Mouse (Mus musculus) stomach, postnatal 0 days (tissue): ENCODE measurements around the gene C1qtnf5. TPM values are rescaled to one million over a fixed set of nuclear protein-coding genes. Genes with fewer than 3 reads are reported as not detected.

Experiments
- ATAC-seq: fragments of 200-750 bp; cut with Nextera tagmentation; 2 replicates; pipeline ENCODE4 v1.8.0; 2017; ENCODE audit not compliant: low FRiP score, low TSS enrichment
- DNase-seq: peaks from one replicate; pipeline ENCODE4 v3.0.0-alpha.2; 2016; ENCODE audit warnings: low spot score
- H3K27ac ChIP-seq: fragments of 300-500 bp; sonication (generic); replicated peaks from 2 replicates; pipeline ENCODE4 v1.5.1; 2014; ENCODE audit warnings: mild to moderate bottlenecking, control low read depth
- H3K27me3 ChIP-seq: fragments of 300-500 bp; sonication (generic); 2 replicates; pipeline ENCODE4 v1.6.1; 2014; ENCODE audit warnings: low read length; ENCODE audit not compliant: control insufficient read depth, insufficient read depth
- H3K36me3 ChIP-seq: fragments of 300-500 bp; sonication (generic); 2 replicates; pipeline ENCODE4 v1.6.1; 2014; ENCODE audit warnings: low read length, mixed read lengths; ENCODE audit not compliant: control insufficient read depth, insufficient read depth
- H3K4me1 ChIP-seq: fragments of 300-500 bp; sonication (generic); replicated peaks from 2 replicates; pipeline ENCODE4 v1.6.1; 2014; ENCODE audit warnings: antibody characterized with exemption; ENCODE audit not compliant: control insufficient read depth, insufficient read depth
- H3K4me2 ChIP-seq: fragments of 300-500 bp; sonication (generic); replicated peaks from 2 replicates; pipeline ENCODE4 v1.6.1; 2014; ENCODE audit warnings: low read depth, mild to moderate bottlenecking, control low read depth, moderate library complexity
- H3K4me3 ChIP-seq: fragments of 300-500 bp; sonication (generic); 2 replicates; pipeline ENCODE4 v1.5.1; 2014; ENCODE audit warnings: low read depth, low read length, control low read depth
- H3K9ac ChIP-seq: fragments of 300-500 bp; sonication (generic); 2 replicates; pipeline ENCODE4 v1.6.1; 2014; ENCODE audit warnings: mild to moderate bottlenecking, low read length, control low read depth, mixed read lengths
- H3K9me3 ChIP-seq: fragments of 300-500 bp; sonication (generic); 2 replicates; pipeline ENCODE4 v1.6.1; 2016; ENCODE audit warnings: low read length; ENCODE audit not compliant: control insufficient read depth
- CTCF ChIP-seq: IDR thresholded peaks from 2 replicates; pipeline ENCODE4 v1.5.1; 2016; ENCODE audit warnings: antibody characterized with exemption, low read depth, mild to moderate bottlenecking, moderate library complexity
- EP300 ChIP-seq: optimal IDR thresholded peaks from 2 replicates; pipeline ENCODE3; 2016; ENCODE audit warnings: antibody characterized with exemption
- WGBS: fragments of 180-500 bp; shearing (Covaris S2); extraction: QIAGEN DNeasy Blood & Tissue Kit; methylation state at CpG from one replicate; pipeline ENCODE4 v1.1.7; 2014; 5-methylcytosine and 5-hydroxymethylcytosine counted together
- polyA plus RNA-seq: library from polyadenylated mRNA; unstranded; fragments of >200 nt; fragmentation: Nextera tagmentation; extraction: Ambion mirVana; gene quantifications from 2 replicates; pipeline ENCODE4 v1.2.1, GENCODE M21; 2015

The C1qtnf5 gene
- polyA plus RNA-seq, 1 experiment from 2014 or later: 5.3 TPM

DNA sequence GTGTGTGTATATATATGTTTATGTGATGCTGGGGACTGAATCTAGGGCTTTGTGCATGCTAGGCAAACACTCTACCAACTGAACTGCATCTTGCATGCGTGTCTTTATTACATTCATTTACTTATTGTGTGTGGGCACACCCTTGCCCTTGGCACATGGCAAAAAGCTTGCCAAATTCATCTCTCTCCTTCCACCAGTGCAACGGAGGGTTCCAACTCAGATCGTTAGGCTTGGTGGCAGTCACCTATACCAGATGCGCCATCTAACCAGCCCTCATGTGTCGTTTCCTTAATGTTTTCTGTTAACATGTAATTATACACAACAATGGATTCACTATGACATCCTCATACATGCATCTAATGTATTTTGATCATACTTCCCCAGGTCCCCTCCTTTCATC lies 24.8 kb upstream of the C1qtnf5 start:
- no peak overlapping the region for H3K27ac ChIP-seq
- no peak for TF ChIP-seq EP300
- no peak for TF ChIP-seq CTCF

DNA sequence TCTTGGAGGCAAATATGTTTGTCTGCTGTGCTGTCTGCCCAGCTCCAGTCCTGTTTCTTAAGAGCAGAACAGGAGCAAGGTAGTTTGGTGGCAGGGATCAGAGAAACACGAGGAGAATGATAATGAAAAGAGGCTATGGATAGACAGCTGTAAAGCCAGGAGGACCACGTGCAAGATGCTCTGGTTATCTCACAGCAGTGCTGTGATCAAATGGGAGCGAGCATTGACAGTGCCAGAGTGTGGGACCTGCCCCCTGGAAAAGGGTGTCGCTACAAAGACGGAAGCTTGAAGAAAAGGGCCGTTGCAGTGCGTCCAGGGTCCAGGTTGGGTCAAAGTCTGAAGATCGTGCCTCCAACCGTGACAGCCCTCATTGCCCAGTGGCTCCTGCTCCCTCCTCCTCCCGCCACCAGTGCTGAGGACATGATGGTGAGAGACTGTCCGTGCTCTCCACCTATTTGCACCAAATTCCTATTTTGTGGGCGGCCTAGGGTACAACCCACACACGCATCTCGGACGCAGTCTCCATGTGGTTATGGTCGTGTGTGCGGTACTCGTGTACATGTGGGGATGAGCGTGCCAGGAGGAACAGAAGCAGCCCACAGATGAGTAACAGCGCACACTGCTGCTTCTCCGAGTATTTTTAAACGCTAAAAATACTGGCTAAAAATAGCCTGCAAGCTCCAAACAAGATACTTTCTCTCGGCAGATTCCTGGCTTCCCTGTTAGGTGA lies 23.5 kb upstream of the C1qtnf5 start:
- WGBS: 15% methylated on average over 23 of the region's 23 CpGs
- no peak for DNase-seq
- ATAC-seq: no peak
- no peaks in the 10 kb centered on the region for H3K9me3 ChIP-seq
- no peaks in the 10 kb centered on the region for H3K36me3 ChIP-seq
- H3K4me3 ChIP-seq: peak overlapping the region; percentile 61; the same call in 1 of the 2 replicates
- no peaks in the 10 kb centered on the region for H3K27me3 ChIP-seq
- no peak overlapping the region for H3K9ac ChIP-seq
- no peak for TF ChIP-seq EP300
- TF ChIP-seq CTCF: no peak
- peak overlapping the region; percentile 65; the same call in 1 of the 2 replicates for H3K27ac ChIP-seq
- peak overlapping the region; percentile 98 for H3K4me2 ChIP-seq
- peaks cover 13% of the 10 kb centered on the region for H3K4me1 ChIP-seq

More for the DNA sequence above, 24.8 kb upstream of the C1qtnf5 start:
- H3K36me3 ChIP-seq: no peaks in the 10 kb centered on the region
- H3K4me3 ChIP-seq: no peak overlapping the region
- DNase-seq: no peak
- H3K9me3 ChIP-seq: no peaks in the 10 kb centered on the region
- peaks cover 19% of the 10 kb centered on the region for H3K4me1 ChIP-seq
- no peak for ATAC-seq
- H3K9ac ChIP-seq: no peak overlapping the region
- no peak overlapping the region for H3K4me2 ChIP-seq
- H3K27me3 ChIP-seq: no peaks in the 10 kb centered on the region
- 86% methylated on average over 5 of the region's 5 CpGs for WGBS

DNA sequence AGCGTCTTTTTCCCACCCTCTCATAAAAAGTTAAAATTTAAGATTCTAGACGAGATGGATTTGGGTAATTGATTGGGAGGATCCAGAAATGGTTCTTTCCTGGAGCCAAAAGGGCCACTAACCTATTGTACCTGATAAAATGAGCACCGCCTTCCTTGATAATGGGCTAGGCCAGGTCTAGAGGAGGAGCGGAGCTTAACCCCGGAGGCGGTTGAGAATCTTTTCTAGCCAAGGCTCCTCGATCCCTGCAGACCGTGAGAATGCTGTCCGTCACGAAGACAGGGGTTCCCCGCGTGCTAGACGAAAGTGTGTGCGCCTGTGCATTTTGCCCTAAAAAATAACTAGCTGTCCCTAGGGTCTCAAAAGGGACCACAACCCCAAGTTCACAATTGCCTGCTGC lies 22.8 kb upstream of the C1qtnf5 start:
- 1% methylated on average over 14 of the region's 14 CpGs for WGBS
- Histone ChIP-seq H3K4me3 (peak overlapping the region; percentile 61), H3K4me2 (peak overlapping the region; percentile 98), H3K36me3 (no peaks in the 10 kb centered on the region), H3K27ac (peak overlapping the region; percentile 65; the same call in 1 of the 2 replicates), H3K27me3 (no peaks in the 10 kb centered on the region), H3K9ac (peak overlapping the region; percentile 79; the same call in 1 of the 2 replicates), H3K9me3 (no peaks in the 10 kb centered on the region), H3K4me1 (peaks cover 10% of the 10 kb centered on the region; the same call in 1 of the 2 replicates)
- TF ChIP-seq EP300 (no peak), CTCF (no peak)
- no peak; the same call in 1 of the 2 replicates for ATAC-seq
- DNase-seq: no peak

DNA sequence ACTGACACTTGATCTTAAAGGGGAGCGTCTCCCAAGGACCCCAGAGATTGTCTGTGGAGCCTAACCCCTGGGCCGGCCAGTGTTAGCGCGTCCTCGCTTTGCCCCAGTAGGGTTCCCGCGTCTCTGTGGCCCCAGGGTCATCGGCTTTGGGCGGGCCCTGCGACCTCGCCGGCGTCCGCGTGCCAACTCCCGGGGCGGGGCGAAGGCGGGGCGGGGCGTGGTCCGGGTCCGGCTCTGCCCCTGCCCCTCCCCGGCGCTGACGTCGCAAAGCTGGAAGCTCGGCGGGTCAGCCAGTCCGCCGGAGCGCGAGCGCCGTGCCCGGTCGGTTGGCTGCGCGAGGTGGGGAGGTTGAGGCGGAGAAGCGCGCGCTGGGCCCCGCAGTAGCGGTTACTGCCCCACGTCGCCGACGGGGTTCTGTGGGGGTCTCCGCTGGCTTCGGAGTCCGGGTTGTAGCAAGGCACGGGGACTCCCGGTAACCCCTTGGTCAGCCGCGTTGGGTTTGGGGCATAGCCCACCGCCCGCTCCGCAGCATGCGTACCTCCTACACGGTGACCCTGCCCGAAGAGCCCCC lies 22.3 kb upstream of the C1qtnf5 start:
- Histone ChIP-seq H3K27ac (peak overlapping the region; percentile 65; the same call in 1 of the 2 replicates), H3K4me1 (peaks cover 10% of the 10 kb centered on the region; the same call in 1 of the 2 replicates)
- WGBS: under 1% methylated on average over 62 of the region's 62 CpGs

GRCm38 (mm10) chr9:44085276-44085675 lies 21.8 kb upstream of the C1qtnf5 start:
- no peak for DNase-seq
- Histone ChIP-seq H3K4me1 (peaks cover 8% of the 10 kb centered on the region; the same call in 1 of the 2 replicates), H3K4me2 (peak overlapping the region; percentile 98), H3K9me3 (no peaks in the 10 kb centered on the region), H3K27me3 (no peaks in the 10 kb centered on the region), H3K36me3 (no peaks in the 10 kb centered on the region), H3K9ac (peak overlapping the region; percentile 79), H3K27ac (peak overlapping the region; percentile 65; the same call in 1 of the 2 replicates), H3K4me3 (peak overlapping the region; percentile 61)
- WGBS: 3% methylated on average over 10 of the region's 10 CpGs
- no peak for ATAC-seq
- TF ChIP-seq CTCF (no peak), EP300 (no peak)

More for the DNA sequence above, 22.3 kb upstream of the C1qtnf5 start:
- DNase-seq (peak; percentile 98), ATAC-seq (peak; percentile 81)
- TF ChIP-seq CTCF (no peak), EP300 (no peak)
- no peaks in the 10 kb centered on the region for H3K36me3 ChIP-seq
- H3K4me3 ChIP-seq: peak overlapping the region; percentile 61
- H3K27me3 ChIP-seq: no peaks in the 10 kb centered on the region
- H3K4me2 ChIP-seq: peak overlapping the region; percentile 98
- H3K9me3 ChIP-seq: no peaks in the 10 kb centered on the region
- H3K9ac ChIP-seq: peak overlapping the region; percentile 79
